Mouse (Mus musculus): ENCODE measurements around the gene Acad10.

DNA sequence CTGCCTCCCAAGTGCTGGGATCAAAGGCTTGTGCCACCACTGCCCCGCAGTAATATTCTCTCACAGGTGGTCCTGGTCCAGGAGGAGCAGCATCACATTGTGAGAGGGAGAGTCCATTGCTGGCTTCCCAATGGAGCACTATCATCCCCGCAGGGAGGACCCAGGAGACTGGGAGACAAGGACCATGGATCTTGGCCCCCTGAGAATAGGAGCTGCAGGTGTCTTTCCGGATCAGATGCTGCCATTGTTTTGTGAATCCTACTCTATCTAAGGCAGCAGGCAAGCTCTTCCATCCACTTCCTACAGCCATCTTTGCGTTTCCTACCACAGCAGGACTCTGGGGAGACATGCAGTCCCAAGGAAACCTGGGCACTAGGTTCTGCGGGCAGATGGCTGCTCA, 74.6 kb downstream of the Acad10 start:
- no peak for TF ChIP-seq POLR2A (IDR thresholded peaks at IDR 0.05; ENCODE audit: insufficient read depth, low read depth, low read length)
- no peak for TF ChIP-seq CTCF (IDR thresholded peaks at IDR 0.05; ENCODE audit: insufficient read depth, low read depth, low read length)

Data from olfactory bulb, adult 2 months (tissue).